Mouse (Mus musculus) cerebellum, adult 2 months (tissue): ENCODE measurements around the gene Hoxd12.

Source experiments
- CTCF ChIP-seq: fragments of 200-500 bp; IDR thresholded peaks from 2 replicates; pipeline ENCODE4 v1.5.1; 2011; ENCODE audit warnings: low read depth, mild to moderate bottlenecking, control low read depth, low read length, moderate library complexity, borderline replicate concordance; ENCODE audit not compliant: insufficient read depth
- POLR2A ChIP-seq: fragments of 200-500 bp; IDR thresholded peaks from 2 replicates; pipeline ENCODE4 v1.6.1; 2011; ENCODE audit warnings: low read length, control low read depth, borderline replicate concordance; ENCODE audit not compliant: insufficient read depth

GRCm38 (mm10) chr2:74677106-74677505 lies 2.3 kb downstream of the Hoxd12 start:
- TF ChIP-seq POLR2A (no peak), CTCF (no peak)
